Mouse (Mus musculus) kidney, embryonic 14.5 days (tissue): ENCODE data around the gene Scyl1. TPM values are rescaled to one million over a fixed set of nuclear protein-coding genes. Genes with fewer than 3 reads are reported as not detected.

Experiments
- ATAC-seq: fragments of 200-750 bp; cut with Nextera tagmentation; 2 replicates; pipeline ENCODE4 v1.8.0; 2017; ENCODE audit warnings: moderate number of reproducible peaks, mild to moderate bottlenecking, moderate TSS enrichment, moderate library complexity; ENCODE audit not compliant: low FRiP score, low TSS enrichment
- H3K27ac ChIP-seq: fragments of 300-500 bp; sonication (generic); 2 replicates; pipeline ENCODE4 v1.5.1; 2014; ENCODE audit warnings: low read depth, mild to moderate bottlenecking, low read length, moderate library complexity, mixed read lengths
- H3K27me3 ChIP-seq: fragments of 300-500 bp; sonication (generic); 2 replicates; pipeline ENCODE4 v1.6.1; 2014; ENCODE audit warnings: mild to moderate bottlenecking, low read length; ENCODE audit not compliant: control insufficient read depth, insufficient read depth
- H3K36me3 ChIP-seq: fragments of 300-500 bp; sonication (generic); 2 replicates; pipeline ENCODE4 v1.6.1; 2014; ENCODE audit warnings: low read length, mixed read lengths; ENCODE audit not compliant: control insufficient read depth, insufficient read depth
- H3K4me1 ChIP-seq: fragments of 300-500 bp; sonication (generic); 2 replicates; pipeline ENCODE4 v1.6.1; 2014; ENCODE audit warnings: low read length, mixed read lengths; ENCODE audit not compliant: control insufficient read depth, insufficient read depth
- H3K4me2 ChIP-seq: fragments of 300-500 bp; sonication (generic); replicated peaks from 2 replicates; pipeline ENCODE4 v1.6.1; 2014; ENCODE audit warnings: low read depth, mild to moderate bottlenecking, low read length
- H3K4me3 ChIP-seq: fragments of 300-500 bp; sonication (generic); 2 replicates; pipeline ENCODE4 v1.5.1; 2014; ENCODE audit warnings: mild to moderate bottlenecking, low read length
- H3K9ac ChIP-seq: fragments of 300-500 bp; sonication (generic); 2 replicates; pipeline ENCODE4 v1.6.1; 2014; ENCODE audit warnings: low read depth, mild to moderate bottlenecking, low read length, moderate library complexity
- H3K9me3 ChIP-seq: fragments of 300-500 bp; sonication (generic); 2 replicates; pipeline ENCODE4 v1.6.1; 2016; ENCODE audit warnings: low read length; ENCODE audit not compliant: control insufficient read depth
- WGBS: fragments of 180-500 bp; shearing (Covaris S2); extraction: QIAGEN DNeasy Blood & Tissue Kit; methylation state at CpG from one replicate; pipeline ENCODE4 v1.1.7; 2014; 5-methylcytosine and 5-hydroxymethylcytosine counted together
- polyA plus RNA-seq: library from polyadenylated mRNA; unstranded; fragments of >200 nt; fragmentation: Nextera tagmentation; extraction: Ambion mirVana; gene quantifications from 2 replicates; pipeline ENCODE4 v1.2.1, GENCODE M21; 2014

Scyl1 gene
- polyA plus RNA-seq, 1 experiment from 2014 or later, result 73.5 TPM

DNA sequence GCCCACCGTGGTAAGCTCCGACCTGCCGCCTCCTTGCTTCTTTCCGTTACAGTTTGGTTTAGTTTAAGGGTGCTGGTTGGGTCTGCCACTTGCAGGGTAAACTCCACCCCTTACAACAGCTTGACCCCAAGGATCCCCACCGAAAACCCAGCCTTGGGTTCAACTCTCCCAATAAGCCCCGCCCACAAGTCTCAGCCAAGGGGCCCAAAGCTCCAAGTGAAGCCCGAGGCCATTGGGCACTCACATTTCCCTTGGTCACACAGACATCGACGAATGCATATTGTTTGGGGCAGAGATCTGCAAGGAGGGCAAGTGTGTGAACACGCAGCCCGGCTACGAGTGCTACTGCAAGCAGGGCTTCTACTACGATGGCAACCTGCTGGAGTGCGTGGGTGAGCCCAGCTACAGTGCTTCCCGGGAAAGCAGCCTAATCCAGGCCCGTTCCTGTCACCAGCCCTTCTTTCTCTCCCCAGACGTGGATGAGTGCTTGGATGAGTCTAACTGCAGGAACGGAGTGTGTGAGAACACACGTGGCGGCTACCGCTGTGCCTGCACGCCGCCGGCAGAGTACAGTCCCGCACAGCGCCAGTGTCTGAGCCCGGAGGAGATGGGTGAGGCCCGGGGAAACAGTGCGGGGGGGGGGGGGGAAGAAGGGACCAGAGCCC is 14.8 kb downstream of the Scyl1 start:
- Histone ChIP-seq H3K27me3 (peaks cover 16% of the 10 kb centered on the region; the same call in 1 of the 2 replicates), H3K9ac (peak overlapping the region; percentile 40; the same call in 1 of the 2 replicates), H3K36me3 (peaks cover 42% of the 10 kb centered on the region), H3K4me1 (peaks cover 17% of the 10 kb centered on the region), H3K9me3 (no peaks in the 10 kb centered on the region), H3K27ac (no peak overlapping the region), H3K4me3 (peak overlapping the region; percentile 27), H3K4me2 (peak overlapping the region; percentile 45)
- ATAC-seq, result peak; percentile 46
- WGBS, result 12% methylated on average over 26 of the region's 29 CpGs

DNA sequence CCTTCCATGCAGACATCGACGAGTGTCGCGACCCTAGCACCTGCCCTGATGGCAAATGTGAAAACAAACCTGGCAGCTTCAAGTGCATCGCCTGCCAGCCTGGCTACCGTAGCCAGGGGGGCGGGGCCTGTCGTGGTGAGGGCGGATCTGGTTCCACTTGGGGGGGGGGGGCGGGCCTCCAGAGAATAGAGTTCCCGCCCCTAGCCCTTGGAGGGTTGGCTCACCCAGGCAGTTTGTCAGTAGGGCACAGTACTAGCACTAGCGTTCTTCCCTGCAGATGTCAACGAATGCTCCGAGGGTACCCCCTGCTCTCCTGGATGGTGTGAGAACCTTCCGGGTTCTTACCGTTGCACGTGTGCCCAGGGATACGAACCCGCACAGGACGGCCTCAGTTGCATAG is 19.5 kb downstream of the Scyl1 start:
- no peak overlapping the region for H3K4me3 ChIP-seq
- H3K27ac ChIP-seq, result no peak overlapping the region
- no peaks in the 10 kb centered on the region for H3K9me3 ChIP-seq
- 12% methylated on average over 20 of the region's 20 CpGs for WGBS
- H3K9ac ChIP-seq, result peak overlapping the region; percentile 32; the same call in 1 of the 2 replicates
- peaks cover 10% of the 10 kb centered on the region for H3K4me1 ChIP-seq
- H3K4me2 ChIP-seq, result peak overlapping the region; percentile 1; the same call in 1 of the 2 replicates
- H3K27me3 ChIP-seq, result peaks cover 36% of the 10 kb centered on the region
- ATAC-seq, result peak; percentile 32; the same call in 1 of the 2 replicates
- no peaks in the 10 kb centered on the region; the same call in 1 of the 2 replicates for H3K36me3 ChIP-seq

DNA sequence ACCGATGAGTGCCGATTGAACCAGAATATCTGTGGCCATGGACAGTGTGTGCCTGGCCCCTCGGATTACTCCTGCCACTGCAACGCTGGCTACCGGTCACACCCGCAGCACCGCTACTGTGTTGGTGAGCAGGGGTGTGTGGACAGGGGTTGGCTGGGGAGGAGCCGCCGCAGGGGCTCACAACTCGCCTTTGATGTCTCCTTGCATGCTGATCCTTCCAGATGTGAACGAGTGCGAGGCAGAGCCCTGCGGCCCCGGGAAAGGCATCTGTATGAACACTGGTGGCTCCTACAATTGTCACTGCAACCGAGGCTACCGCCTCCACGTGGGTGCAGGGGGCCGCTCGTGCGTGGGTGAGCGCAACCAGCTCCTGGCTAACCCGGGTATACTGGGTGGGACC is 20.3 kb downstream of the Scyl1 start:
- 6% methylated on average over 22 of the region's 22 CpGs for WGBS
- Histone ChIP-seq H3K27ac (no peak overlapping the region), H3K4me3 (no peak overlapping the region), H3K9me3 (no peaks in the 10 kb centered on the region), H3K9ac (peak overlapping the region; percentile 31; the same call in 1 of the 2 replicates), H3K4me2 (no peak overlapping the region), H3K36me3 (no peaks in the 10 kb centered on the region; the same call in 1 of the 2 replicates), H3K27me3 (peaks cover 34% of the 10 kb centered on the region), H3K4me1 (peaks cover 11% of the 10 kb centered on the region)
- no peak for ATAC-seq

DNA sequence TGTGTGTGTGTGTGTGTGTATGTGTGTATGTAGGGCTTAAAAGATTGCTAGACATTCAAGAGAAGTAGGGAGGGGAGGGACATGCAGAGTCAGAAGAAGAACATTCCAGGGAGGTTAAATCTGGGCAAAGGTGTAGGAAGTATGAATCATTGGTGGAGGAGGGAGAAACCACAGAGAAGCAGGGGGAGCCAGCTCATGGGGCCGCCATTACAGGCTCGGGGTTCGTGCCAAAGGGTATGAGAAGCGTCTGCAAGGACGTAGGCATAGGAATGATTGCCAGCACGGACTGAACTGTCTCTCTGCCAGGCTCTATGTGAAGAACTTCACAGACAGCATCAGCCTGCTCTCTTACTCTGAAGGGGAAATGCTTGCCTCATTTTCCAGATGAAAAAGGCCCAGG is 21.7 kb downstream of the Scyl1 start:
- no peak overlapping the region for H3K27ac ChIP-seq
- H3K9ac ChIP-seq, result no peak overlapping the region
- 70% methylated on average over 6 of the region's 6 CpGs for WGBS
- H3K9me3 ChIP-seq, result no peaks in the 10 kb centered on the region
- no peak for ATAC-seq
- H3K4me1 ChIP-seq, result peaks cover 21% of the 10 kb centered on the region
- no peak overlapping the region for H3K4me2 ChIP-seq
- peaks cover 31% of the 10 kb centered on the region for H3K27me3 ChIP-seq
- no peaks in the 10 kb centered on the region; the same call in 1 of the 2 replicates for H3K36me3 ChIP-seq
- no peak overlapping the region for H3K4me3 ChIP-seq

DNA sequence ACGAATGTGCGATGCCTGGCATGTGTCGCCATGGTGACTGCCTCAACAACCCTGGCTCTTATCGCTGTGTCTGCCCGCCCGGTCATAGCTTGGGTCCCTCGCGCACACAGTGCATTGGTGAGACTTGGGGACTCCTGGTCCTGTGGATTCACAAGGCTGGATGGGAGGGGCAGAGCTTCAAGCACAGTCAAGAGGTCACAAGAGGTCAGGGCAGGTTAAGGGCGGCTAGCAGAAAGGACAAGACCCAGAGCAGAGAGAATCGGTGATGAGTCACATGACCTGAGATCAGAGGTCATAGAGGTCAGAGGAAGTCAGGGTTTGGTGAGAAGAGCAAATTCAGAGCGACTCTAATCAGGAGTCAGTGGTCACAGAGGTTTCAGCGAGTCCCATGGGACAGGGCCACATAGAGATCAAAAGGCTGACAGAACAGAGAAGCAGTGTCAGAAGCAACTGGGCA is 24.3 kb downstream of the Scyl1 start:
- Histone ChIP-seq H3K27me3 (peaks cover 31% of the 10 kb centered on the region), H3K4me3 (no peak overlapping the region), H3K36me3 (no peaks in the 10 kb centered on the region), H3K9ac (no peak overlapping the region), H3K9me3 (no peaks in the 10 kb centered on the region), H3K27ac (no peak overlapping the region), H3K4me2 (no peak overlapping the region), H3K4me1 (peaks cover 35% of the 10 kb centered on the region)
- WGBS, result 53% methylated on average over 12 of the region's 12 CpGs
- no peak for ATAC-seq

DNA sequence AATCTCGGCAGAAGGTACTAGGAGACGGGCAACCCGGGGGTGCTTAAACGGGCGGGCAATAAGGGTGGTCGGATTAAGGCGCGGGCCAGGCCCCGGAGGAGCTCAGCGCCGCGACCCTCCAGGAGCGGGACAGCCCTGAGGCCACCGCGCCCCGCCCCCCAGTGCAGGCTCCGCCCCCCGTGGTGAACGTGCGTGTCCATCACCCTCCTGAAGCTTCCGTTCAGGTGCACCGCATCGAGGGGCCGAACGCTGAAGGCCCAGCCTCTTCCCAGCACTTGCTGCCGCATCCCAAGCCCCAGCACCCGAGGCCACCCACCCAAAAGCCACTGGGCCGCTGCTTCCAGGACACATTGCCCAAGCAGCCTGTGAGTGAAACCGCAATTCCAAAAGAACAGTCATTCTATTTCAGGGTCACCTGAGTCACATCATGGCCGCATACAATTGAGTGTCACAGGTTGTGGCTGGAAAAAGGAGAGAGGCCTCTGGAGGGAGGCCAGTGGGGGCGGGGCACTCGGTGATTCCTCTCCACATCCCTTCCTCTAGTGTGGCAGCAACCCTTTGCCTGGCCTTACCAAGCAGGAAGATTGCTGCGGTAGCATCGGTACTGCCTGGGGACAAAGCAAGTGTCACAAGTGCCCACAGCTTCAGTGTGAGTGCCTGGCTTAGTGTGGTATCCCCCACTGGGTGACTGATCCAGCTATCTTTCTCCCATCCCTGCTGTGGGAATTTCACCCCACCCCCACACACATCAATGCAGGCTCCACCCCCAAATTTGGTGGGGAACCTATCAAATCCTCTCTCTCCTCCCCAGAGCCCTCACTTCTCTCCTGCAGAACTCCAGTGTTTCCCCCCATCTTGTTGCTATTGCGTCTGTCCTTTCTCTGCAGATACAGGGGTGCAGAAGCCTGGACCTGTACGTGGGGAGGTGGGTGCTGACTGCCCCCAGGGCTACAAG is 25.2 kb downstream of the Scyl1 start:
- peaks cover 36% of the 10 kb centered on the region for H3K4me1 ChIP-seq
- peaks cover 23% of the 10 kb centered on the region for H3K27me3 ChIP-seq
- no peak overlapping the region for H3K27ac ChIP-seq
- H3K9me3 ChIP-seq, result no peaks in the 10 kb centered on the region
- ATAC-seq, result no peak
- 7% methylated on average over 36 of the region's 36 CpGs for WGBS
- no peaks in the 10 kb centered on the region for H3K36me3 ChIP-seq
- peak overlapping the region; percentile 24 for H3K4me3 ChIP-seq
- peak overlapping the region; percentile 49 for H3K4me2 ChIP-seq
- H3K9ac ChIP-seq, result peak overlapping the region; percentile 44

DNA sequence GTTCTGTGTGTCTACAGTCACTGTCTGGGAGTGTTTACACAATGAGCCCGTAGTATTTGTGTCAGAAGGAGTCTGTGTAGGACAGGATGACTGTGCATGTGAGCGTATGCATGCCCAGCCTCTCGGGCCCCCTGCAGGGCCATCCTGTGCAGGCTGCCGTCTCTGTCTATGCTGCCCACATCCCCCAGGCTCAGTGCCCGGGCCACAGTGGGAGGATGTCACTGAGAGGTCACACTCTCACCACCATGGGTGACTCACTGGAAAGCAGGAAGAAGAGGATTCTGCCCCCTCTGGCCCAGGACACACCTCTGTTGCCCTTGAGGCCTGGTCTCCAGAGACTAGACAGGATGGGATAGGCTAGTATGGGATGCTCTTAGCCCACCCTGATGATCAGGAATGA is 27.6 kb downstream of the Scyl1 start:
- Histone ChIP-seq H3K36me3 (no peaks in the 10 kb centered on the region), H3K9me3 (no peaks in the 10 kb centered on the region), H3K4me2 (no peak overlapping the region; the same call in 1 of the 2 replicates), H3K4me3 (no peak overlapping the region), H3K9ac (no peak overlapping the region), H3K4me1 (peaks cover 44% of the 10 kb centered on the region), H3K27me3 (0 out of 2 replicates have a peak, but pooled peaks cover 3% of the 10 kb centered on the region), H3K27ac (no peak overlapping the region)
- 55% methylated on average over 5 of the region's 5 CpGs for WGBS
- no peak for ATAC-seq

DNA sequence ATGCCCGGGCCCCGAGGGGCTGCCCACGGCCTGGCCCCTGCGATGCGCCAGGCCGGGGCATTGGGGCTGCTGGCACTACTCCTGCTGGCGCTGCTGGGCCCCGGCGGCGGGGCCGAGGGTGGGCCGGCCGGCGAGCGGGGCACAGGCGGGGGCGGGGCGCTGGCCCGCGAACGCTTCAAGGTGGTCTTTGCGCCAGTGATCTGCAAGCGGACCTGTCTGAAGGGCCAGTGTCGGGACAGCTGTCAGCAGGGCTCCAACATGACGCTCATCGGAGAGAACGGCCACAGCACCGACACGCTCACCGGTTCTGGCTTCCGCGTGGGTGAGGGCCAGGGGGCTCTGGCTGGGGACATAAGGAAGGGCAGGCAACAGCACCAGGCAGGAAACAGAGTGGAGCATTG is 29.0 kb downstream of the Scyl1 start:
- Histone ChIP-seq H3K27ac (peak overlapping the region; percentile 79), H3K4me2 (peak overlapping the region; percentile 98), H3K9ac (peak overlapping the region; percentile 79), H3K9me3 (no peaks in the 10 kb centered on the region), H3K4me3 (peak overlapping the region; percentile 70), H3K27me3 (no peaks in the 10 kb centered on the region), H3K36me3 (no peaks in the 10 kb centered on the region), H3K4me1 (peaks cover 44% of the 10 kb centered on the region)
- ATAC-seq, result peak; percentile 47
- WGBS, result 2% methylated on average over 32 of the region's 32 CpGs
